Mouse (Mus musculus): ENCODE results near the gene Nutm1.

Gene Nutm1

DNA sequence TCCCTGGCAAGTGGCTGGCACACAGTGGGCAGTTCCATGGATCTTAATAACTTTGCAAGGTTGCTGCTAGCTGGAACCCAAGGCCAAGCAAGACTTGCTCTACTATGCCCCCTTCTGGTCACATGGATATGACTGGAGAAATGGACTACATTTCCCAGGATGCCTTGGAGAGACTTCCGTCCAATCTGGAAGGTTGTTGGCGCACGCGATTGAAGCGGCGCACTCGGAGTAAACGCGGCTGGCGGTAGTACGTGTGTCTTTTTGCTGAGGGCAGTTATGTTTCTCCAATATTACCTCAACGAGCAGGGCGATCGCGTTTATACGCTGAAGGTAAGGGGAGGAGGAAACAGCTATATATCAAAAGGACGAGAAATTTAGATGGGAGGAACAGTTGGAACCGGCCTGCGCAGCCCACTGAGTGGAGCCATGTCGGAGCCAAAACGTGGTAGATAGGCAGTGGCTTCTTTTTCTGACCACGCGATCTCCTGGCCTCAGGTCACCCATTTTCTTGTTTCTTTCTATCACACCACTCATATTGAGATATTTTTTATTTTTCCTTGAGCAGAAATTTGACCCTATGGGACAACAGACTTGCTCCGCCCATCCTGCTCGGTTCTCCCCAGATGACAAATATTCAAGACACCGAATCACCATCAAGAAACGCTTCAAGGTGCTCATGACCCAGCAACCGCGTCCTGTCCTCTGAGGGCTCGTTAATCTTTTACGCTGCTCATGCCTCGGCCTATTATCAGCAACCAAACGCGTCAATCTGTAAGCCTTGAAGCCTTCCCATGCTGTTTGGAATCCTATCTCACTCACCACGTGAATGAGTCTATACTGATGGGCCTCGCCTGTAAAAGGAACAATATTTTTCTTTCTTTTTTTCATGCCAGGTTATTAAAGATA lies 2.9 kb upstream of the Nutm1 start, which contains the start of gene Nop10:
TSS of gene Nop10 (plus strand) at position 179 of the 906 bp plus-strand sequence.
- in situ Hi-C loops (cut with MseI, MboI): no loop called here

DNA sequence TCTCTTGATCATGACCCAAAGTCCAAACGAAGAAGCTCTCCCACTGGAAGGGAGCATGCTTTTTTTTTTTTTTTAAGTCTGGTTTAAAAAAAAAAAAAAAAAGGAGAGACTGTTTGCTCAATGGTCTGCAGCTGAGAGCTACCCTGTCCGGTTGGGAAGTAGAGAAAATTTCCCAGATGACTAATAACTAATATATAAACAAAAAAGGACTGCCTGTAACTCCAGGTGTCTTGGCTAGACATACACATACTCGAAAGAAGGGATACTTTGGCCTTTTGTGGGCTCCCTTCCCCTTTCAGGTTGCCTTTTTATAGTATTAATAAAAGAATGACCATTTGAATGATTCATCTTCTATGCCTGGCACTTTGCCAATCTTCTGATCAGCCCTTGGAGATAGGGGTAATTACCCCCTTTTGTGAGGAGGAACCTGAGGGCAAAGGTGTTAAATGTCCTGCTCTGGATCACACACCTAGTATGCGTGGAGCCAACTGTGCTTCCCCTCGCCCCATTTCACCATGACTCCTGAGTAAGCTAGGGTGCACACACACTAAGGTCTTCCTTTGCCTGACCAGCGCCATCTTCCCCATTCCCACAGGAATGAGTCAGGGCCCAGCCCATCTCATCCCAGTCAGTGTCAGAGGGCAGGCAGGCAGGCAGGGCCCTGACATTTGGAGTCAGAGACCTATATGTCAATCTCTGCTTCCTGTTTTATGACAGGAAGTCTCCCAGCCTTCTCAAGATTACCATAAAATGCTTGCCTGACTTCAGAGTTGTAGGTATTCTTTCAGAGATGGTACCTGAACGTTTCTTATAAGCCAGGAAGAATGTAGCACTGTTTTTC lies 4.2 kb downstream of the Nutm1 start:
- in situ Hi-C loops (cut with MseI, MboI): no loop called here

DNA sequence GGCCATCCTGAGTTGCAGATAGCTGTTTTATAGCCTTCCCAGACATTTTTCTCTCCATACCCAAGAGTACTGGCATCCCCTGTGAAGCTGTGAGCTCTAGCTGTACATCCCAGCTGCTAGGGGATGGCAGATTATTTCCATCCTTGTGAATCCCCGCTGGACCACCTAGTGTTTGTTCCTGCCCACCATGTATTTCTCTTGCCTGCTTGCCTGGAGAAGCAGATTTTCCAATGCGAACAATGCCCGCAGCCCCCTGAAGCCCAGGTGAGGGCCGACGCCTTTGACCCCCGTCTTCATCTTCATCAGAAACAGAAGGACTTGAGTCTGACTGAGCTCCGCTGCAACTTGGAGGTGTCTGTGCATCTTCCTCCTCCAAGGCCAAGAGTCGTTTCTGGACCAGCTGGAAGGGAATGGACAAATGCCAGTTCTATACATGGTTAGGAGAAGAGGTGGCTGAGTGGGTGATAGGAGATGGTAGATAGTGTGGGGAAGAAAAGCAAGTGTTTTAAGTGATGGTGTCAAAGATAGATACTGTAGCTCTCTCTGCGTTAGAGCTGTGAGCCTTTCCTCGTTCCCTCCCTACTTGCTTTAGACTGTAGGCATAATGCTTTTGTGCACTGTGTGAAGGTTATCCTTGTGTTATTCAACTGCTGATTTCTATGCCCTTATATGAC lies 9.2 kb downstream of the Nutm1 start:
- in situ Hi-C loops (cut with MseI, MboI): no loop called here

DNA sequence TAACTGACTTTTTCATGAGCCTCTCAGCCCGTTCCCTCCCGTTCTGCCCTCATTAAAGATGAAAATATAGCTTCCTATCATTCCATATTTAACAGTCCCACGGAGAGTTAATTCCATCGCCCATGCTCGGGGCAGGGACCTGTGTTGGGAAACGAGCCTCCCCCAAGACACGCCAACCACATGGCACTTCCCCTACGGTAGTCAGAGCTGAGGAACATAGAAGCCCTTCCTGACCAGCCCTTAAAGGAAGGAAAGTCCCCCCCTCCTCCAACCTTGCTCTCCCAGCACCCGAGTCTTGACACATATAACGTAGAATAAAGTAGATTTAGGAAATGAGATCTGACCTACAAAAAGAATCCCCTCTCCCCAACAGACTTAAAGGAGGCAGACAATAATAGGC lies 11.8 kb downstream of the Nutm1 start:
- in situ Hi-C loops (cut with MseI, MboI): no loop called here

DNA sequence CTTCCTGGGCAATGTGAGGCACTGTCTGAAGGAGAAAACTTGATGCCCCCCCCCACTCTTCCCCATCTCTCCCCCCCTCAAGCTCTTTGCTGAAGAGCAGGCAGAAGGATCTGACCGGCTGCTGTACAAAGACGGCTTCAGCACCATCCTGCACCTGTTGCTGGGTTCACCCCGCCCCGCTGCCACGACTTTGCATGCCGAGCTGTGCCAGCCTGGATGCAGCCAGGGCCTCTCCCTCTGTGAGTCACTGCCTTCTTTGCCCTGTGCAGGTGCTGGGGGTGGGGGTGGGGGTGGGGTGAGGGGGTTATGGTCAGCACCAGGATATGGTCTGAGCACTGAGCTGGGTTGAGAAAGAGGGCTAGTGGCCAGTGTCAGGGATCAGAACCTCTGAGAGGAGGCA lies 12.9 kb downstream of the Nutm1 start:
- in situ Hi-C loops (cut with MseI, MboI): no loop called here

DNA sequence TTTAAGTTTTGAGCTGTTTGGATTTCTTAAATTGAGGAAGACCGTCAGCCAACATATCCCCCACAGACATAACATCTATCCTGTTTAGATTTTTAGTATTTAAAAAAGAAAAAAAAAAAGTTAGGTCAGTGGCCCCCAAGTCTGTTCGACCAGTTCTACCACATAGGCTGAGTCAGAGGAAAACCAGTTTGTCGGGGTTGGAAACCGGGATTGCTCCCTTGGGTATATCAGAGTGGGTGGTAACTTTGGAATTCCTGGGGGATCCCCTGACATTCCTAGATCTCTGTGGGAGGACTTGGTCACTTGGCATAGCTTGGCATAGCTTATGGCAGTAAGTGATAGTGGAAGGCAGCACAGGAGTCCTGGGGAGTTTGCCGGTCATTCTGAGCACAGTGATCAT lies 13.8 kb downstream of the Nutm1 start:
- in situ Hi-C loops (cut with MseI, MboI): no loop called here

DNA sequence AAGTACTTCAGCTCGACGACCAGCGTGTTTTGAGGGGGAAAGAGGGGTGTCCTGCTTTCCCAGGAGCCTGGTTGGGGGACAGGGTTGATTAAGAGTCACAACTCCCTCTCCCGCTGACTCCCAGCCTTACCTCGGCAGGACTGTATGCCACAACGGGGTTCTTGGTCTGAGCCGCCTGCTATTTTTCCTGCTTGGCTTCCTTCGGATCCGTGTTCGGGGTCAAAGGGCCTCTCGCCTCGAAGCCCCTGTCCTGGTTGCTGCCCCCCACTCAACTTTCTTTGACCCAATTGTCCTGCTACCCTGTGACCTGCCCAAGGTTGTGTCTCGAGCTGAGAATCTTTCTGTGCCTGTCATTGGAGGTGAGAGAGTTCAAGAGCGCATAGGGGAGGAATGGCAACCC lies 17.3 kb downstream of the Nutm1 start:
- in situ Hi-C loops (cut with MseI, MboI): no loop called here

DNA sequence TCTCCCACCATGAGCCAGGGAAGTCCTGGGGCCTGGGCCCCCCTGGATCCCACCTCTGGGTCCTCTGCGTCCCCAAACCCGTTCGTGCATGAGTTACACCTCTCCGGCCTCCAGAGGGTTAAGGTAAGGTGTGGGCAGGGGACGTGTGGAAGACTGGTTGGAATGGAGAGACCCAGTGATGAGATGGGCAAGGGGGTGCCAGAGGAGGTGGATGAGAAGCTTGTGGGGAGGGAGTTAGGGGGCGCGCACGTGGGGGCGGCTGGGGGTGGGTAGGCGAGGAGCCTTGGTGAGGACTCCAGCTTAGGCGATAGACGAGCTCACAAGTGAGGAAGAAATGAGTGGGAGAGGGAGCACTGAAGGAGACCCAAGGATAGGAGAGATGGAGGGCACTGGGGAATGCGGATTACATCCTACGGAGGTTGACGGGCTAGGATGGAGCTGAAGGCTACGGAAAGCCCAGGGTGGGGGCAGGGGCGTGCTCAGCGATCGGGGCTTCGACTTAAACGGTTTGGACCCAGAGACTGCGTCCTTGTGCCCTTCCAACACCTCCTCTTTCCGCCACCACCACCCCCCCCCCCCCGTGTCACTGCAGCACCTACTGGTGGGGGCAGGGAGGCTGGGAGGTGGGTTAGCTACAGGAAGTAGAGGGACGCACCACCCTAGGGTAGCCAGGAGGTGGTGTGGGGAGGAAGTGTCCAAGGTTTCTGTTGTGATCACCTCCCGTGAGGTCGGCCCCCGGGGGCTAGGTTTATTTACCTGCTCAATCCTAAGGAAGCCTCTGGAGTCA lies 19.0 kb downstream of the Nutm1 start:
- in situ Hi-C loops (cut with MseI, MboI): no loop called here

DNA sequence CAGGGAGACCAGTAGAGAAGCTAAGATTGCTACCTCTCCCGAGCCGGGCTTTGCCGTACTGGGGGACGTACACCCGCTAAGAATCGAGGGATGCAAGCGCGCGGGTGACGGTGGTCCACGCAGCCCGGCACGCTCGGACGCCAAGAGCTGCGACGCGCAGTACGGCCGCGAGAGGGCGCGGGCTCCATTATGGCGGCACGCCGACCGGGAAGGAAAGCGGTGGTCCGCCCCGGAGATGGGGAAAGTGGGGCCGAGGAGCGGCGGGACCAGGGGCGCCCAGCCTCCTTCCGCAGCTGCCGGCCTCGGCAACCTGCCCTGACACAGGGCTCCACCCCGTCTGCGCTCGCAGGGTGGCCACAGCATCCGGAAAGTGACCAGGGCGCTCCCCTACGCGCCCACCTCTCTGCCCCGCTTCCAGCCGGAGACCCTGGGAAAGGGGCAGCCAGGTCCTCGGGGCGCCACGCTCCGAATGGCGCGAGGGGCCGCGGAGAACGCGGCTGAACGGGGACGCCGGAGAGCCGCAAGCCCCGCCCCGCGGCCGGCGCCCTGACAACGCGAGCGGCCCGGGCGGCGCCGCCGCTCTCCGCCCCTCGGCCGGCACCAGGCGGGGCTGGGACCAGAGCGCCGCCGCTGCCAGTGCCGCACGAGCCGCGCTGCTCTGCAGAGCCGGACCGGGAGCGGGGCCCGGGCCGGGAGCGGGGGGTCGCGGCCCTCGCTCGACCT lies 19.7 kb downstream of the Nutm1 start, which contains the start of gene Lpcat4:
TSS of gene Lpcat4 (plus strand) at position 257 of the 723 bp plus-strand sequence.
- in situ Hi-C loops (cut with MseI, MboI): no loop called here

DNA sequence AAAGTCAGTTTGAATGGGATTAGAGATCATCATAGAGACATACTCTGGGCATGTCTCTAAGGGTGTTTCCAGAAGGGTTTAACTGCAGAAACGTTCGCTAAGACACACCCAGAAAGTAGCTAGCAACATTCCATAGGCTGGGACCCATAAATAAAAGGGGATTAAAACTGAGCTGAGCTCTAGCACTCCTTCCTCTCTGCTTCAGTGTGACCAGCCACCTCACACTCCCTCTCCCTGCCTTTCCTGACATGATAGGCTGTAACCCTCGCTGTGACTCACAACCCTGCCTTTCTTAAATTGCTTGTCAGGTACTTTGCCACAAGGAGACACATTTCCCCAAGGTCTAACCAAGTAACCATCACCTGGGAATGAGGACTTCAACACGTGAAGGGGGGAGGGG lies 21.1 kb downstream of the Nutm1 start:
- in situ Hi-C loops (cut with MseI, MboI): no loop called here

DNA sequence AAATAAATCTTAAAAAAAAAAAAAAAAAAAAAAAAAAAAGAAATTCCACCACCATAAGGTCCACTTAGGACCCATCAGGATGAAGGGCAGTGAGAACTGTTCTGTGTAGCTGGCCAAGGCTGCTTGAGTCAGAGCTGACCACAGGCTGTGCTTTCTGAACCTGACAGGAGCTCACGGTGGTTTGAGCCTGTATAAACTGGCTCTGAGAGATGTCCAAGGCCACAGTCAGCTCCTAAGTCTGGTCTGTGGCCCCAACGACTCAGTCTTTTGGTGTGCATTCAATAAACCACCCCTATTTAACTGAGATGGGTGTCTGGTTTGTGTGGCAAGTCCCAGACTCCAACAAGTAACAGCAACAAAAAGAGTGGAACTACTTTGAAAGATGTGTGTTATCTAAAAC lies 22.5 kb downstream of the Nutm1 start:
- in situ Hi-C loops (cut with MseI, MboI): no loop called here

DNA sequence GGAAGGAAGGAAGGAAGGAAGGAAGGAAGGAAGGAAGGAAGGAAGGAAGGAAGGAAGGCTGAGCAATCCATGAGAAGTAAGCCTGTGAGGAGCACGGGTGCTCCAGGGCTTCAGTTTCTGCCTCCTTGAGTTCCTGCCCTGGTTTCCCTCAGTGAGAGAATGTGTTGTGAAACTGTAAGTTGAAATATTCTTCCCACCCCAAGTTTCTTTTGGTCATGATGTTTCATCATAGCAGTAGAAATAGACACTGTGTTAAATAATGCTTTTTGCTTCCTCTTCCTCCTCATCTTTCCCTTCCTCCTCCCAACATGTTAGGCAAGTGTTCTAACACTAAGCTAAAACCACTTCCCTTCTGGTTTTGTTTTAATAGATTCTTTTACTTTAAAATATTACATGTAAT lies 26.5 kb downstream of the Nutm1 start:
- in situ Hi-C loops (cut with MseI, MboI): no loop called here

DNA sequence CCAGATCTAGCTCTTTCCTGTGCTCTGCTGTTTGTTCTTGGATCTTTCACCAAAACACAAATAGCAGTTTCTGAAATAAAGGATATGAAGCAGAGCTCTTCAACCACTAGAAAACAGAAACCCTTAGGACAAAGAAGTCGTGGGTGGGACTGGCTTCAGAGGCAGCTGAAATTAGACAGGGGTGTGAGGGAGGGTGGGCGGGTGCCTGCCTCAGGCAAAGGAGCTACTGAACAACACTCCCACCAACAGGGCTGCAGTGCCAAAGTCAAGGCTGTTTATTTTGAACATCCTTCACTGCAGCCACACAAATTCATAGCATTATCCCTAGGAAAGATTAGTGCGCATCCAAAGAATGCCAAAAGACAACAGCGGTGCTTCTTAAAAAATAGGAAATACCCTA lies 34.7 kb downstream of the Nutm1 start:
- in situ Hi-C loops (cut with MseI, MboI): no loop called here

DNA sequence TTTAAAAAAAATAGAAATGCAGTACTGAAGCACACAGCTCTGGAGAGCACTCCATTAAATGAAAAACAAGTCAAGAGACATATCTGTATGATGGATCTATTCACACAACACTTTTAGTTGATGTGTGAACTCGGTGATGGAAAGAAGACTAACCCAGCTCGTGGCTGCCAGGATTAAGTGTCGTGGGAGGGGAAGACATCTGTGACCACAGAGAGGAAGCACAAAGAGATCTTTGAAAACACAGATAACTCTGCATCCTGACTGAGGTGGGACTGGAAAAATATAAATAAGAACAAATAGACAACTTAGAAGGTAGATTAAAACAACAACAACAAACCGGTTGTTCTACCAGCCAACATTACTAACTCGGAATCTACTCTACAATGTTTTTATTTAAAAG lies 36.5 kb downstream of the Nutm1 start:
- in situ Hi-C loops (cut with MseI, MboI): no loop called here

DNA sequence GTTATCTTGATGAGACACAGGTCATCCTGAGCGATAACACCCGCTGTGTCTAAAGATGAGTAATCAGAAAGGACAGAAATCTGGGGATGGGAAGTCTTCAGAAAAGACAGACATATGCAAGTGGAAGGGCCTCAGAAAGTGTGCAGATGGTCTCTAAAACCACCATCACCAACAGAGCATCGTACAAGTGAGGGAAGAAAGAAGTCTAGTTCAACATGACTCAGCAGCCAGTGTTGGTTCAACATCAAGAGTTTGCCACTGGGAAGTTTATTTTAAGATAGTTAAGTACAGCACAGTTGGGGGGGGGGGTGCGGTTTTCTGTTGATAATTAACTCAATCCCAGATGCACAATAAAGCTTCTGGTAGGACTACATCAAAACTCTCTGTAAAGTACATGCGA lies 38.2 kb downstream of the Nutm1 start:
- in situ Hi-C loops (cut with MseI, MboI): no loop called here

DNA sequence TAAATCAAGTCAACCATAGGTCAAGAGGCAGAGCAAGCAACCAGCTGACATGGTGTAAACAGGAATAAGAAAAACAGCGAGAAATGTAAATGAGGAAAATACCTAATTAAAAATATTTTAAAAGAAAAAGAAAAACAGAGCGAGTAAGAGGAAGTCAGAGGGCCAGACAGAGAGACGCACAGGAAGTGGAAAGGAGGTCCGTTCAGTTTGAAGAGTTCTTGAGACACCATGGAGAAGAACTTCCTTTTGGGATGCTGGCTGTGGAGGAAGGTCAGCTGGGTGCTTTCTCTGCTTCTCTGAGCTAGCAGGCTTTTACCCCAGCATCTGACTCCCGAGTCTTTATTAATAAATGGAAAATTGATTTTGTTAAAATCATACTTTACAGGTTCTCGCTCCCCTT lies 41.5 kb downstream of the Nutm1 start:
- in situ Hi-C loops (cut with MseI, MboI): no loop called here

DNA sequence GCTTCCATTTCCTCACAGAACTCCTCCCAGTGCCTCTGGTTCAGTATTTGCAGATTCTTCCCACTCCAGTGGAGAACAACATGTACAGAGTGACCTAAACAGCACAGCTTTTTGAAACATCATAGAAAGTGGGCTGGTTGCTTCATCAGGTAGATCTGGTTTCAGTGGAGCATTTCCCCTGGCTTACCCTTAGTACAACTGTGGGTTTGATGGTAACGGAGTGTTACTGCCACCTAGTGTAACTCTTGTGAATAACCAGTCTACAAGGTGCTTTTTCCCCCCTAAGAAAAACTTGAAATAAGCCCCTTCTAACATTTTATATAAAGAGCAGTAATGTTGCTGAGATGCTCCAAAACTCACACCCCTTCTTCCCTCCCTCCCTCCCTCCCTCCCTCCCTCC lies 43.1 kb downstream of the Nutm1 start:
- in situ Hi-C loops (cut with MseI, MboI): no loop called here

DNA sequence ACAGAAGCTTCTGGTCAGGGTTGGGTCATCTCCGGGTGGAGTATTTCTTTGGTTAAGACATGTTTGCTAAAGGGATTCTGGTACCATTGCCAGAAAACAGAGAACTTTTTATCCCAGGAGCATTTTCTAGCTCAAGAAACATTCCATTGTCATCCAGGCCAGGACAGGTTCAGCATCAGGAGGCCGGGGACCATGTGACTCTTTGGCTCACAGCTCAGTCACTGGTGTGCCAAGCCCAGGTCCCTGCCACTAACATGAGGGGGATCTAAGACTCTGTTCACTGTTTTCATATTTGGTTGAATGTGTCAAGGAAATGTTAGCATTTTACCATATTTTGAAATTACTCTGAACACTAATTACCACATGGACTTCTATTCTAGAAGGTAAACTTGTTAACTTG lies 48.4 kb downstream of the Nutm1 start:
- in situ Hi-C loops (cut with MseI, MboI): no loop called here

DNA sequence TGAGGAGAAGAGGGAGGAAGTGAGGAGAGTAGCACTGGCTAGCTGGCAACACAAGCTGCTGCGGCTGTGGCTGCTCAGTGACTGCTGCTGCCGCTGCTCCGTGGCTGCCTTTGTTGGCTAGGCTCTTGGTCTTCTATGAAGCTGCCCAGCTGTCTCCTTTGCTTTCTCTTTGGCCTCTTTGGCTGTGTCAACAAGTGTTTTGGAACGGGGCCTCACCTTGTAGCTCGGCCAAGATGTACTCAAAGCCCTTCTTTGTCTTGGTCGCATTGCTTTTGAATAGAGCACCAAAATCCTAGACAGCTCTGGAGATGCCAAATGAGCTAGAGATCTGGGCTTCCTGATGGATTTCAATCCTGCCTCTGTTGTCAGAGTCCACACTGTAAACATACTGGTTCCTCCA lies 48.9 kb downstream of the Nutm1 start:
- in situ Hi-C loops (cut with MseI, MboI): no loop called here

DNA sequence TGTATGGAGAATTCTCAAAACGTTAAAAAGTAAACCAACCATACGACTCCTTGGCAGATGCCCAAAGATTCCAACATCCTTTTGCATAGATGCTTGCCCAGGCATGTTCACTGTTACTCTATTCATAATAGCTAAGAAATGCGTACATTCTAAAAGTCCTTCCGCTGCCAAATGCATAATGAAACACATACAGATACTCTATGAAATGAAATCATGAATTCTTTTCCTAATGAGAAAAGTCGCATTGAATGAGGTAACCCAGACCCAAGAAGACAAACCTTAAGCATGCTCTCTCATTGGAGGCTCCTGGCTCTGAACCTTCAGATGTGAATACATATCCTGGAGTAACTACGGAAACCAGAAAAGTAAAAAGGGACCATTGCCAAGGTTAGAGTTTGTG lies 56.0 kb downstream of the Nutm1 start:
- in situ Hi-C loops (cut with MseI, MboI): no loop called here

Data from mouse trophoblast stem cell (cell line).